25 mouse cellular contexts compared by ENCODE assay signal in the genomic region with DNA sequence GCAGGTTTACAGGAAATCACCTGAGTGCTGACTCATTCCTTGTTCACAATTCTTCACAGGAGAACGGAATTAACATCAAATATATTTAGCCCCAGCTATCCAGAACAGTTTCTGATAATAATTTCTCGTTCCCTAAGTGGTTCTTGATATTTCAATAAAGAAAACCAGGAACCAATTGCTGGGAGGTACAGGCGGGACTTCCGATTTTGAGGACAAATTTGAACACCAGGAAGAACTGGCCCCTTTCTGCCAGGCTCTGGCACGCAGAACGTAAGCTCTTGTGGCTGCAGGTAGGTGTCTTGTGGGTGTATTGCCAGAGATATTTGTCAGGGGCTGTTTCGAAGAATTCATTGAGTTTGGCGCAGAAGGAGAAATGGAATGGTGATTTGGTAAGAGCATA. TPM values are rescaled to one million over a fixed set of nuclear protein-coding genes. Genes with fewer than 3 reads are reported as not detected.
DNase-seq lines count a peak whose midpoint lies in the region; ATAC-seq lines count a peak whose summit lies in the region.
"Had no signal": no experiment of that assay in that cellular context is flagged by ENCODE, and none has a peak within 500 bp of the region (broad histone marks: within the 10 kb centered on the region; RNA-seq: fewer than 3 reads in every experiment).

No protein-coding gene starts in this region.

- H3K27ac ChIP-seq in heart, embryonic 12.5 days (ENCODE audit: poor library complexity, severe bottlenecking), result no peak overlapping the region
- H3K27ac ChIP-seq: embryonic facial prominence, embryonic 13.5 days; embryonic facial prominence, embryonic 15.5 days; forebrain, embryonic 13.5 days; forebrain, embryonic 15.5 days had no signal

- no peak overlapping the region for H3K4me2 ChIP-seq in heart, embryonic 12.5 days
- H3K4me2 ChIP-seq: embryonic facial prominence, embryonic 13.5 days; embryonic facial prominence, embryonic 15.5 days; forebrain, embryonic 13.5 days; forebrain, embryonic 15.5 days had no signal

- H3K9ac ChIP-seq in heart, embryonic 12.5 days, result no peak overlapping the region
- H3K9ac ChIP-seq: embryonic facial prominence, embryonic 13.5 days; embryonic facial prominence, embryonic 15.5 days; forebrain, embryonic 13.5 days; forebrain, embryonic 15.5 days; forebrain, postnatal 0 days had no signal

- peak; percentile 61 for DNase-seq in heart, adult 11 months
- DNase-seq in MEL-GATA-1-ER (ENCODE audit: extremely low read depth, low read depth), result peak; percentile 94
- peak; percentile 31 for DNase-seq in fat pad, adult 2 months (ENCODE audit: extremely low read depth, low read depth, low spot score)
- no peak for DNase-seq in ovary, postnatal 36 days (ENCODE audit: low spot score)
- no peak for DNase-seq in layer of hippocampus, postnatal 10 days (ENCODE audit: low spot score in 2 of 2)
- DNase-seq: adrenal gland, adult 2 months; adrenal gland, postnatal 10 days; adrenal gland, postnatal 25 days; cerebellum, adult 11-12 months; cerebellum, adult 2 months; cerebellum, adult 9-10 months; cerebellum, postnatal 10 days; cerebellum, postnatal 25 days; embryo, embryonic 11 days; forebrain, postnatal 0 days had no signal

- 82% methylated on average over 8 of the region's 8 CpGs for WGBS in heart, embryonic 12.5 days

- no peaks in the 10 kb centered on the region for H3K36me3 ChIP-seq in heart, embryonic 12.5 days
- H3K36me3 ChIP-seq: embryonic facial prominence, embryonic 15.5 days; forebrain, embryonic 15.5 days had no signal

- no peaks in the 10 kb centered on the region for H3K9me3 ChIP-seq in heart, embryonic 12.5 days (replicated peaks)
- H3K9me3 ChIP-seq: embryonic facial prominence, embryonic 13.5 days; embryonic facial prominence, embryonic 15.5 days; forebrain, embryonic 13.5 days; forebrain, embryonic 15.5 days had no signal

- H3K27me3 ChIP-seq in heart, embryonic 12.5 days (replicated peaks), result no peaks in the 10 kb centered on the region
- H3K27me3 ChIP-seq: embryonic facial prominence, embryonic 13.5 days; embryonic facial prominence, embryonic 15.5 days; forebrain, embryonic 13.5 days; forebrain, embryonic 15.5 days had no signal

- H3K4me1 ChIP-seq in heart, embryonic 12.5 days (replicated peaks), result no peaks in the 10 kb centered on the region
- H3K4me1 ChIP-seq: embryonic facial prominence, embryonic 13.5 days; embryonic facial prominence, embryonic 15.5 days; forebrain, embryonic 13.5 days; forebrain, embryonic 15.5 days had no signal

- no peak overlapping the region for H3K4me3 ChIP-seq in heart, embryonic 12.5 days
- H3K4me3 ChIP-seq: embryonic facial prominence, embryonic 13.5 days; embryonic facial prominence, embryonic 15.5 days; erythroblast, embryonic 14.5 days; forebrain, embryonic 13.5 days; forebrain, embryonic 15.5 days had no signal

- ATAC-seq in heart, embryonic 12.5 days (ENCODE audit: insufficient number of reproducible peaks, low FRiP score), result no peak
- ATAC-seq: forebrain, embryonic 13.5 days; forebrain, embryonic 15.5 days; forebrain, postnatal 0 days had no signal

RNA-seq across cellular contexts. Expression of gene Klrb1f, which starts 37.1 kb away (rescaled TPM):
- not detected in 2 replicates for polyA plus RNA-seq in heart, embryonic 12.5 days (2016; fragmentation: Nextera tagmentation; extraction: Ambion mirVana)
- total RNA-seq in layer of hippocampus, postnatal 10 days (2021), result not detected
- total RNA-seq: adrenal gland, postnatal 25 days; adrenal gland, postnatal 4 days; ES-E14 had no signal
- polyA plus RNA-seq: adrenal gland, adult 2 months; C2C12; cerebellum, adult 2 months; erythroblast, embryonic 14.5 days; forebrain, embryonic 11.5 days; forebrain, embryonic 13.5 days had no signal

Comparison
In these comparisons a context has a peak if more than half of its experiments do, and no peak if none do; other contexts are left out.
1. DNase-seq: peak in heart, adult 11 months (single experiment), MEL-GATA-1-ER (single experiment) and fat pad, adult 2 months (single experiment); none in ovary, postnatal 36 days (single experiment) and layer of hippocampus, postnatal 10 days (0 of 2).